Mouse (Mus musculus): ENCODE measurements at regions not wholly inside any gene's neighbourhood (a gene's known extent, or its start where the extent isn't known, plus 50 kb on each side); places are given as distances from the start of the nearest gene placed in this dataset.
"Not testable (repeated sequence)": the region's sequence is repeated elsewhere in the genome, so short reads cannot be mapped to it uniquely, and the experiment has no call there.

GRCm38 (mm10) chr6:117700286-117700685 is 140.7 kb upstream of the Zfp637 start:
- Histone ChIP-seq H3K4me2 (replicated peaks; ENCODE audit: low read depth, low read length) (no peak overlapping the region), H3K27ac (ENCODE audit: low read length) (no peak overlapping the region), H3K36me3 (ENCODE audit: insufficient read depth, low read length) (no peaks in the 10 kb centered on the region), H3K4me1 (ENCODE audit: insufficient read depth, low read length) (no peaks in the 10 kb centered on the region), H3K4me3 (ENCODE audit: low read length) (no peak overlapping the region), H3K9ac (replicated peaks; ENCODE audit: low read length) (no peak overlapping the region), H3K9me3 (ENCODE audit: low read length) (no peaks in the 10 kb centered on the region), H3K27me3 (ENCODE audit: insufficient read depth, low read length) (no peaks in the 10 kb centered on the region)
- no peak for ATAC-seq (ENCODE audit: low FRiP score, low TSS enrichment)
- 80% methylated on average over 5 of the region's 5 CpGs for WGBS

GRCm38 (mm10) chr6:117701547-117701946 is 139.4 kb upstream of the Zfp637 start:
- 93% methylated on average over 5 of the region's 5 CpGs for WGBS
- H3K27me3 ChIP-seq (ENCODE audit: insufficient read depth, low read length): no peaks in the 10 kb centered on the region
- no peaks in the 10 kb centered on the region for H3K36me3 ChIP-seq (ENCODE audit: insufficient read depth, low read length)
- no peaks in the 10 kb centered on the region for H3K9me3 ChIP-seq (ENCODE audit: low read length)
- H3K4me1 ChIP-seq (ENCODE audit: insufficient read depth, low read length): no peaks in the 10 kb centered on the region
- no peak overlapping the region for H3K4me2 ChIP-seq (replicated peaks; ENCODE audit: low read depth, low read length)
- H3K4me3 ChIP-seq (ENCODE audit: low read length): no peak overlapping the region
- no peak for ATAC-seq (ENCODE audit: low FRiP score, low TSS enrichment)
- H3K9ac ChIP-seq (replicated peaks; ENCODE audit: low read length): no peak overlapping the region
- no peak overlapping the region for H3K27ac ChIP-seq (ENCODE audit: low read length)

- Histone ChIP-seq H3K27me3 (ENCODE audit: insufficient read depth, low read length) (no peaks in the 10 kb centered on the region), H3K9me3 (ENCODE audit: low read length) (no peaks in the 10 kb centered on the region), H3K4me2 (replicated peaks; ENCODE audit: low read depth, low read length) (no peak overlapping the region), H3K36me3 (ENCODE audit: insufficient read depth, low read length) (no peaks in the 10 kb centered on the region), H3K4me1 (ENCODE audit: insufficient read depth, low read length) (no peaks in the 10 kb centered on the region), H3K27ac (ENCODE audit: low read length) (no peak overlapping the region), H3K4me3 (ENCODE audit: low read length) (no peak overlapping the region), H3K9ac (replicated peaks; ENCODE audit: low read length) (no peak overlapping the region)
- no peak for ATAC-seq (ENCODE audit: low FRiP score, low TSS enrichment)
- 75% methylated on average over 2 of the region's 2 CpGs for WGBS
Measured at GRCm38 (mm10) chr6:117706006-117706405, 135.0 kb upstream of the Zfp637 start.

- H3K27ac ChIP-seq (ENCODE audit: low read length): no peak overlapping the region
- no peak overlapping the region for H3K4me2 ChIP-seq (replicated peaks; ENCODE audit: low read depth, low read length)
- 64% methylated on average over 3 of the region's 3 CpGs for WGBS
- H3K9ac ChIP-seq (replicated peaks; ENCODE audit: low read length): no peak overlapping the region
- no peaks in the 10 kb centered on the region for H3K4me1 ChIP-seq (ENCODE audit: insufficient read depth, low read length)
- no peak for ATAC-seq (ENCODE audit: low FRiP score, low TSS enrichment)
- no peaks in the 10 kb centered on the region for H3K9me3 ChIP-seq (ENCODE audit: low read length)
- H3K4me3 ChIP-seq (ENCODE audit: low read length): no peak overlapping the region
- H3K27me3 ChIP-seq (ENCODE audit: insufficient read depth, low read length): no peaks in the 10 kb centered on the region
- H3K36me3 ChIP-seq (ENCODE audit: insufficient read depth, low read length): no peaks in the 10 kb centered on the region
Measured at GRCm38 (mm10) chr6:117709212-117709611, 131.8 kb upstream of the Zfp637 start.

GRCm38 (mm10) chr6:117715056-117715777 is 125.8 kb upstream of the Zfp637 start:
- Histone ChIP-seq H3K4me1 (ENCODE audit: insufficient read depth, low read length) (no peaks in the 10 kb centered on the region), H3K27me3 (ENCODE audit: insufficient read depth, low read length) (no peaks in the 10 kb centered on the region), H3K9me3 (ENCODE audit: low read length) (no peaks in the 10 kb centered on the region), H3K36me3 (ENCODE audit: insufficient read depth, low read length) (no peaks in the 10 kb centered on the region), H3K4me2 (replicated peaks; ENCODE audit: low read depth, low read length) (no peak overlapping the region), H3K27ac (ENCODE audit: low read length) (no peak overlapping the region), H3K9ac (replicated peaks; ENCODE audit: low read length) (no peak overlapping the region), H3K4me3 (ENCODE audit: low read length) (no peak overlapping the region)
- WGBS: 80% methylated on average over 6 of the region's 6 CpGs
- no peak for ATAC-seq (ENCODE audit: low FRiP score, low TSS enrichment)

- not testable (repeated sequence) for H3K4me1 ChIP-seq (ENCODE audit: insufficient read depth, low read length); H3K4me3 ChIP-seq (ENCODE audit: low read length); H3K27me3 ChIP-seq (ENCODE audit: insufficient read depth, low read length); H3K9me3 ChIP-seq (ENCODE audit: low read length); ATAC-seq (ENCODE audit: low FRiP score, low TSS enrichment); H3K36me3 ChIP-seq (ENCODE audit: insufficient read depth, low read length); H3K4me2 ChIP-seq (replicated peaks; ENCODE audit: low read depth, low read length); H3K9ac ChIP-seq (replicated peaks; ENCODE audit: low read length); H3K27ac ChIP-seq (ENCODE audit: low read length)
- WGBS: 79% methylated on average over 3 of the region's 40 CpGs
Measured at GRCm38 (mm10) chr6:117716422-117716821, 124.6 kb upstream of the Zfp637 start.

GRCm38 (mm10) chr6:117752338-117752737 is 88.6 kb upstream of the Zfp637 start:
- not testable (repeated sequence) for H3K27ac ChIP-seq (ENCODE audit: low read length); H3K4me1 ChIP-seq (ENCODE audit: insufficient read depth, low read length); H3K36me3 ChIP-seq (ENCODE audit: insufficient read depth, low read length); H3K9ac ChIP-seq (replicated peaks; ENCODE audit: low read length); H3K4me2 ChIP-seq (replicated peaks; ENCODE audit: low read depth, low read length); H3K4me3 ChIP-seq (ENCODE audit: low read length); ATAC-seq (ENCODE audit: low FRiP score, low TSS enrichment); H3K27me3 ChIP-seq (ENCODE audit: insufficient read depth, low read length); H3K9me3 ChIP-seq (ENCODE audit: low read length)

- not testable (repeated sequence) for H3K9ac ChIP-seq (replicated peaks; ENCODE audit: low read length); H3K27ac ChIP-seq (ENCODE audit: low read length); H3K4me1 ChIP-seq (ENCODE audit: insufficient read depth, low read length); H3K27me3 ChIP-seq (ENCODE audit: insufficient read depth, low read length); H3K4me2 ChIP-seq (replicated peaks; ENCODE audit: low read depth, low read length); ATAC-seq (ENCODE audit: low FRiP score, low TSS enrichment); H3K4me3 ChIP-seq (ENCODE audit: low read length); H3K9me3 ChIP-seq (ENCODE audit: low read length); H3K36me3 ChIP-seq (ENCODE audit: insufficient read depth, low read length)
- WGBS: 93% methylated on average over 2 of the region's 2 CpGs
Measured at GRCm38 (mm10) chr6:117755682-117756081, 85.3 kb upstream of the Zfp637 start.

GRCm38 (mm10) chr6:117756176-117756575 is 84.8 kb upstream of the Zfp637 start:
- H3K27me3 ChIP-seq (ENCODE audit: insufficient read depth, low read length): no peaks in the 10 kb centered on the region
- WGBS: 84% methylated on average over 9 of the region's 9 CpGs
- no peaks in the 10 kb centered on the region for H3K36me3 ChIP-seq (ENCODE audit: insufficient read depth, low read length)
- H3K4me2 ChIP-seq (replicated peaks; ENCODE audit: low read depth, low read length): no peak overlapping the region
- no peak overlapping the region for H3K4me3 ChIP-seq (ENCODE audit: low read length)
- no peak for ATAC-seq (ENCODE audit: low FRiP score, low TSS enrichment)
- H3K4me1 ChIP-seq (ENCODE audit: insufficient read depth, low read length): no peaks in the 10 kb centered on the region
- H3K9me3 ChIP-seq (ENCODE audit: low read length): no peaks in the 10 kb centered on the region
- no peak overlapping the region for H3K27ac ChIP-seq (ENCODE audit: low read length)
- H3K9ac ChIP-seq (replicated peaks; ENCODE audit: low read length): no peak overlapping the region

- H3K27me3 ChIP-seq (ENCODE audit: insufficient read depth, low read length); ATAC-seq (ENCODE audit: low FRiP score, low TSS enrichment); H3K4me2 ChIP-seq (replicated peaks; ENCODE audit: low read depth, low read length); H3K9ac ChIP-seq (replicated peaks; ENCODE audit: low read length); H3K36me3 ChIP-seq (ENCODE audit: insufficient read depth, low read length); H3K27ac ChIP-seq (ENCODE audit: low read length); H3K4me1 ChIP-seq (ENCODE audit: insufficient read depth, low read length); H3K9me3 ChIP-seq (ENCODE audit: low read length); H3K4me3 ChIP-seq (ENCODE audit: low read length): not testable (repeated sequence)
- WGBS: 12% methylated on average over 6 of the region's 6 CpGs
Measured at GRCm38 (mm10) chr6:117758516-117758915, 82.5 kb upstream of the Zfp637 start.
